Mouse (Mus musculus) brain, embryonic 14.5 days (tissue): ENCODE measurements around the gene Trim11.

ENCODE experiments used
- CTCF ChIP-seq: fragments of 200-500 bp; IDR thresholded peaks from 2 replicates; pipeline ENCODE4 v1.5.1; 2012; ENCODE audit warnings: inconsistent platforms, mild to moderate bottlenecking, moderate library complexity, borderline replicate concordance; ENCODE audit not compliant: insufficient read depth, insufficient read length; ENCODE audit errors: extremely low read depth
- POLR2A ChIP-seq: fragments of 200-500 bp; IDR thresholded peaks from 2 replicates; pipeline ENCODE4 v1.6.1; 2012; ENCODE audit warnings: mild to moderate bottlenecking, inconsistent platforms, borderline replicate concordance; ENCODE audit not compliant: poor library complexity, insufficient read depth, insufficient read length, severe bottlenecking; ENCODE audit errors: extremely low read depth

- TF ChIP-seq POLR2A (no peak), CTCF (no peak)
Measured at GRCm38 (mm10) chr11:58995807-58996370, 18.0 kb downstream of the Trim11 start.
